Mouse (Mus musculus): ENCODE results near the gene Ythdf2.

DNA sequence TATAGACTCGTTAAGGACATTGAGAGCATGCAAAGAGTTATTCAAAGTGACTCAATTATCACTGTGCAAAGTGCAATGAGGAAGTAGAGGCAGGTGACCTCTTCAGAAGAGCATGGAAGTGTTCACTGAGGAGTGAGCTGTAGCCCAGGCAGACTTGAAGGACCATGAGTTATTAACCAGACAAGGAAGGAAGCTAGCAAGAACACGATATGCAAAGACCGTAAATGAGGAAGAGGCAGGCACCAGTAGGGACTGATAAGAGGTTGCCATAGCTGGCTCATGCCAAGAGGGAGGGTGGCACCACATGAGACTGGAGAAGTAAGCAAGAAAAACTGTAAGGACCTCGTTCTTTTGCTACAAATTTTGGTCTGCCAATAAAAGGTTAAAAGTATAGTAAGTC, 2.7 kb upstream of the Ythdf2 start:
- no peak for TF ChIP-seq CTCF (IDR thresholded peaks at IDR 0.05; ENCODE audit: low read depth, low read length)
- no peak for TF ChIP-seq GATA1 (IDR thresholded peaks at IDR 0.05; ENCODE audit: borderline replicate concordance, low read length)
- no peak for TF ChIP-seq POLR2AphosphoS5 (IDR thresholded peaks at IDR 0.05; ENCODE audit: insufficient replicate concordance, low read depth, low read length)
